Mouse (Mus musculus): ENCODE measurements around the gene Zbtb45. TPM values are rescaled to one million over a fixed set of nuclear protein-coding genes. Genes with fewer than 3 reads are reported as not detected.

Zbtb45 gene
- polyA plus RNA-seq, 1 experiment from 2014 or later = 22.6 TPM

DNA sequence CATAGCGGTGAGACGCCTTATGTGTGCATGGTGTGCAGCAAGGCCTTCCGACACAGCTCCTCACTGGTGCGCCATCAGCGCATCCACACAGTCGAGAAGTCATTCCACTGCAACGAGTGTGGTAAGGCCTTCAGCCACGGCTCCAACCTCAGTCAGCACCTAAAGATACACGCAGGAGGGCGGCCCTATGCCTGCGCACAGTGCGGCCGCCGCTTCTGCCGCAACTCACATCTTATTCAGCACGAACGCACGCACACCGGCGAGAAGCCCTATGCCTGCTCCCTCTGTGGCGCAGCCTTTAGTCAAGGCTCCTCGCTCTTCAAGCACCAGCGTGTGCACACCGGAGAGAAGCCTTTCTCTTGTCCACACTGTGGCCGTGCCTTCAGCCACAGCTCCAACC lies 38.9 kb downstream of the Zbtb45 start:
- Histone ChIP-seq H3K9ac (replicated peaks; ENCODE audit: low read length) (no peak overlapping the region), H3K4me2 (ENCODE audit: low read depth, low read length) (no peak overlapping the region), H3K27me3 (ENCODE audit: control insufficient read depth, insufficient read depth, low read length) (no peaks in the 10 kb centered on the region), H3K4me3 (ENCODE audit: low read depth, low read length) (no peak overlapping the region), H3K4me1 (ENCODE audit: control insufficient read depth, insufficient read depth, low read length) (no peaks in the 10 kb centered on the region; the same call in 1 of the 2 replicates), H3K27ac (replicated peaks; ENCODE audit: low read depth, low read length) (no peak overlapping the region), H3K36me3 (replicated peaks; ENCODE audit: control insufficient read depth, insufficient read depth, low read depth, low read length) (peaks cover 5% of the 10 kb centered on the region), H3K9me3 (replicated peaks; ENCODE audit: control insufficient read depth, low read length) (no peaks in the 10 kb centered on the region)
- DNase-seq (ENCODE audit: low spot score) (no peak), ATAC-seq (replicated peaks; ENCODE audit: insufficient number of reproducible peaks, low FRiP score, low TSS enrichment, low read depth) (no peak)
- 93% methylated on average over 25 of the region's 25 CpGs for WGBS

DNA sequence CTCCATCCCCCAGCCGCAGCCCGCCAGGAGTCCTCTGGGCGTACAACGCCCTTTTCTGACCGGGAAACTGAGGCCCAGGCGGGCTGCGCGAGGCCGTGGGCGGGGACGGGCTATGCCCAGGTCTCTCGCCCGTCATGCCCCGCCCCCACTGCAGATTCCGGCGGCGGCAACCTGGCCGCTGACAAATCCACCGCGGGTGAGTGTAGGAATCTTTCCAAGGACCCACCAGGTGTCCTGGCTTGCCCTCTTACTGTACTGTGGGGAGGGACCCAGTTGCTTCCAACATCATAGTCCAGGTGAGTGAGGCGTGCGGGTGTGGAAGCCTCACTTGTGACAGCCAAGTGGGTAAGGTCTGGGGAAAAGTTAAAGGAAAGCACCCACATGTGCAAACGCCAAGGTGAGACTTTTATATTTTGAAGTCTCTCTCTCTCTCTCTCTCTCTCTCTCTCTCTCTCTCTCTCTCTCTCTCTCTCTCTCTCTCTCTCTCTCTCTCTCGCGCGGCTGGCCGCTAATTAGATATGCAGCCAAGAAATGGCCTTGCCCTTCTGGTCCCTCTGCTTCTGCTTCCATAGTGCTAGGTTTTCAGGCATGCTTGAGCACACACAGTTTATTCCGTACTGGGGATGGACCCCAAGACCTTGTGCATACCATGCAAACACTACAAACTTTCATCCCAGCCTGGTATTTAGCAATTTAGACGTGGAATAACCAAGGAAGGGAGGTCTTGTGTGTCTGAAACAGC lies 43.6 kb downstream of the Zbtb45 start:
- ATAC-seq (replicated peaks; ENCODE audit: insufficient number of reproducible peaks, low FRiP score, low TSS enrichment, low read depth) (peak; percentile 46), DNase-seq (ENCODE audit: low spot score) (peak; percentile 52)
- under 1% methylated on average over 29 of the region's 29 CpGs for WGBS
- Histone ChIP-seq H3K27me3 (ENCODE audit: control insufficient read depth, insufficient read depth, low read length) (no peaks in the 10 kb centered on the region), H3K9me3 (replicated peaks; ENCODE audit: control insufficient read depth, low read length) (no peaks in the 10 kb centered on the region), H3K9ac (replicated peaks; ENCODE audit: low read length) (peak overlapping the region; percentile 90), H3K36me3 (replicated peaks; ENCODE audit: control insufficient read depth, insufficient read depth, low read depth, low read length) (peaks cover 2% of the 10 kb centered on the region), H3K27ac (replicated peaks; ENCODE audit: low read depth, low read length) (peak overlapping the region; percentile 69), H3K4me2 (ENCODE audit: low read depth, low read length) (peak overlapping the region; percentile 87), H3K4me1 (ENCODE audit: control insufficient read depth, insufficient read depth, low read length) (no peaks in the 10 kb centered on the region; the same call in 1 of the 2 replicates), H3K4me3 (ENCODE audit: low read depth, low read length) (peak overlapping the region; percentile 73)

DNA sequence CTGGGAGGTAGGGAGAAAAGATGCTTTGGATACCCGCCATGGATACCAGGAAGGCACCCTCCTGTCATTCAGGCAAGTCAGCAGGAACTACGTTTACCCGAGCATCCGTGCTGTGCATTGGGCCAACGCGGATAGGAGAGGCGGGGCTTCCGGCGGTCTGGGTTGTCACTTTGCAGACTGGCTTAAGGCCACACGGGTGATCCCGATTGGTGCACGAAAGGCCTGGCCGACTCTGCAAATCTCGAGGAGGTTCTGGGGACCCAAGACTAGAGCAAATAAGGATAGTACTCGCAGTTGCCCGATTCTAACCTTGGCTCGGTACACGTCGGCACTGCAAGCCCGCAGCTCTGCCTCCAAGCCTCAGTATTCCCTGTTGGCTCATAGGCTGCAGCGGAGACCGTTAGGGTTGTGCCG lies 44.1 kb downstream of the Zbtb45 start, which contains the start of gene Zfp324:
Zfp324 (plus strand) TSS at position 161 of the 414 bp plus-strand sequence.
- ATAC-seq (replicated peaks; ENCODE audit: insufficient number of reproducible peaks, low FRiP score, low TSS enrichment, low read depth) (peak; percentile 86), DNase-seq (ENCODE audit: low spot score) (peak; percentile 90)
- Histone ChIP-seq H3K27ac (replicated peaks; ENCODE audit: low read depth, low read length) (peak within 1 kb of the TSS; percentile 69), H3K9ac (replicated peaks; ENCODE audit: low read length) (peak within 1 kb of the TSS; percentile 90), H3K4me3 (ENCODE audit: low read depth, low read length) (peak within 1 kb of the TSS; percentile 73), H3K27me3 (ENCODE audit: control insufficient read depth, insufficient read depth, low read length) (no peaks in the 10 kb centered on the region), H3K4me1 (ENCODE audit: control insufficient read depth, insufficient read depth, low read length) (no peaks in the 10 kb centered on the region; the same call in 1 of the 2 replicates), H3K4me2 (ENCODE audit: low read depth, low read length) (peak within 1 kb of the TSS; percentile 87), H3K36me3 (replicated peaks; ENCODE audit: control insufficient read depth, insufficient read depth, low read depth, low read length) (no peaks in the 10 kb centered on the region), H3K9me3 (replicated peaks; ENCODE audit: control insufficient read depth, low read length) (no peaks in the 10 kb centered on the region)
- 0% methylated on average over 23 of the region's 23 CpGs for WGBS

DNA sequence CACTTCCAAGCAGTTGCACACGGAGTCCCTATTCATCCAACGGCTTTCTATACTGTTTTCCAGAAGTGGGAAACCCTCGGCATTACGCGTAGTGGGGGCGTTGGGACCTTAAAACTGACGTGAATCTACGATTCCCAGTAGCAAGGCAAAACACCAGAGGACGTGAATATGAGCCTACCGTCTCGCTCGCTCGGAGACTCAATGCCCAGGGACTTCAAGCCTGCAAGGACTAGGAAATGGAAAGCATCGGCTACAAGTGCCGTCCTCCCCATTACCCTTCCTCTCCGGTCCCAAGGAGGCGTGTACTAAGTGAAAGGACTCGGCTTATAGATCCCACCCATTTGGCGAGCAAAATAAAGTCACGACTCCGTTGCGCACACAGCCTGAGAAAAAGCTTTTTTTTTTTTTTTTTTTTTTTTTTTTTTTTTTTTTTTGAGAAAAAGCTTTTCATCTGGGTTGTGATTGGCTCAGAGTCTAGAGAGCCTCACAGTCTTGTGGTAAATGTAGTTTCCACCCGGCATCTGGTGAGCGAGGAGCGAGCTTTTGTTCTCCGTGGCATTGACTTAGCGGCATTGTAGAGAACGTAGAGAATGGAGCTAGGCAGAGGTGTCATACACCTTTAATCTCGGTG lies 48.2 kb downstream of the Zbtb45 start:
- Histone ChIP-seq H3K9ac (replicated peaks; ENCODE audit: low read length) (peak overlapping the region; percentile 53), H3K4me1 (ENCODE audit: control insufficient read depth, insufficient read depth, low read length) (no peaks in the 10 kb centered on the region; the same call in 1 of the 2 replicates), H3K27me3 (ENCODE audit: control insufficient read depth, insufficient read depth, low read length) (no peaks in the 10 kb centered on the region), H3K4me2 (ENCODE audit: low read depth, low read length) (peak overlapping the region; percentile 49), H3K4me3 (ENCODE audit: low read depth, low read length) (peak overlapping the region; percentile 41), H3K36me3 (replicated peaks; ENCODE audit: control insufficient read depth, insufficient read depth, low read depth, low read length) (no peaks in the 10 kb centered on the region), H3K27ac (replicated peaks; ENCODE audit: low read depth, low read length) (peak overlapping the region; percentile 62; the same call in 1 of the 2 replicates), H3K9me3 (replicated peaks; ENCODE audit: control insufficient read depth, low read length) (no peaks in the 10 kb centered on the region)
- peak; percentile 49 for ATAC-seq (replicated peaks; ENCODE audit: insufficient number of reproducible peaks, low FRiP score, low TSS enrichment, low read depth)
- peak; percentile 86 for DNase-seq (ENCODE audit: low spot score)
- WGBS = 3% methylated on average over 29 of the region's 29 CpGs

DNA sequence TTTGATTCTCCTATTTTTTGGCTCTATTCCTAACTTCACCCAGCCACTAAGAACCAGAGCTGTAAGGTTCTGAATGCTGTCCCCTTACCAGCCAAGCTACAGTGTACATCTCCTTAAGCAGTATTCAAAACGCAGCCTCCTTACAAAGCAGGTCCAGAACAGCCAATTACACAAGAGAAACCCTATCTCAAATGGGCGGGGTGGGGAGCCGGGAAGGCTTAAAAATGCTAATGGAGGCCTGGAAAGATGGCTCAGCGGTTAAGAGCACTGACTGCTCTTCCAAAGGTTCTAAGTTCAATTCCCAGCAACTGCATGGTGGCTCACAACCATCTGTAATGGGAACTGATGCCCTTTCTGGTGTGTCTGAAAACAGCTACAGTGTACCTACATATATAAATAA lies 50.1 kb downstream of the Zbtb45 start:
- WGBS = 19% methylated on average over 4 of the region's 4 CpGs
- Histone ChIP-seq H3K27ac (replicated peaks; ENCODE audit: low read depth, low read length) (no peak overlapping the region), H3K4me1 (ENCODE audit: control insufficient read depth, insufficient read depth, low read length) (no peaks in the 10 kb centered on the region), H3K9ac (replicated peaks; ENCODE audit: low read length) (no peak overlapping the region), H3K36me3 (replicated peaks; ENCODE audit: control insufficient read depth, insufficient read depth, low read depth, low read length) (no peaks in the 10 kb centered on the region), H3K4me3 (ENCODE audit: low read depth, low read length) (no peak overlapping the region), H3K9me3 (replicated peaks; ENCODE audit: control insufficient read depth, low read length) (no peaks in the 10 kb centered on the region), H3K4me2 (ENCODE audit: low read depth, low read length) (no peak overlapping the region), H3K27me3 (ENCODE audit: control insufficient read depth, insufficient read depth, low read length) (no peaks in the 10 kb centered on the region)
- no peak for ATAC-seq (replicated peaks; ENCODE audit: insufficient number of reproducible peaks, low FRiP score, low TSS enrichment, low read depth)
- no peak for DNase-seq (ENCODE audit: low spot score)

DNA sequence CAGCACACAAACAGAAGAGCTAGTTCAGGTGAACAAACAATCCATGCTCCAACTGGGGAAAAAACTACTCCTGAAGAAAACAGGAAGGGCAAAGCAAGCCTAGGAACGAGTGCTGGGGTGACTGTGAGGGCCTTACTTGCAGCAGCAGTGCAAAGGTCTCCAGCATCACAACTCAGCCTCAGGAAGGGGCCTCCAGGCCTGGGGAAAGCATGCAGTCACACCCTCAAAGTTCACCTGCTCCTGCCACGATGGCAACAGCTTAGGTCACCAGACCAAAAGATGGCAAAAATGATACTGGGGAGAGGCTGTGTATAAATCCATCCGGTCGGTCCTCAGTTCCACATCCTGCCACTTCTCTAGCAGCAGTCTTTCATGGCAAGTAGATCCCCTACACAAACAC lies 50.9 kb downstream of the Zbtb45 start:
- DNase-seq (ENCODE audit: low spot score) (no peak), ATAC-seq (replicated peaks; ENCODE audit: insufficient number of reproducible peaks, low FRiP score, low TSS enrichment, low read depth) (no peak)
- Histone ChIP-seq H3K9ac (replicated peaks; ENCODE audit: low read length) (no peak overlapping the region), H3K4me1 (ENCODE audit: control insufficient read depth, insufficient read depth, low read length) (no peaks in the 10 kb centered on the region), H3K4me2 (ENCODE audit: low read depth, low read length) (no peak overlapping the region), H3K36me3 (replicated peaks; ENCODE audit: control insufficient read depth, insufficient read depth, low read depth, low read length) (no peaks in the 10 kb centered on the region), H3K4me3 (ENCODE audit: low read depth, low read length) (no peak overlapping the region), H3K9me3 (replicated peaks; ENCODE audit: control insufficient read depth, low read length) (no peaks in the 10 kb centered on the region), H3K27ac (replicated peaks; ENCODE audit: low read depth, low read length) (no peak overlapping the region), H3K27me3 (ENCODE audit: control insufficient read depth, insufficient read depth, low read length) (no peaks in the 10 kb centered on the region)
- WGBS = 79% methylated on average over 4 of the region's 4 CpGs

DNA sequence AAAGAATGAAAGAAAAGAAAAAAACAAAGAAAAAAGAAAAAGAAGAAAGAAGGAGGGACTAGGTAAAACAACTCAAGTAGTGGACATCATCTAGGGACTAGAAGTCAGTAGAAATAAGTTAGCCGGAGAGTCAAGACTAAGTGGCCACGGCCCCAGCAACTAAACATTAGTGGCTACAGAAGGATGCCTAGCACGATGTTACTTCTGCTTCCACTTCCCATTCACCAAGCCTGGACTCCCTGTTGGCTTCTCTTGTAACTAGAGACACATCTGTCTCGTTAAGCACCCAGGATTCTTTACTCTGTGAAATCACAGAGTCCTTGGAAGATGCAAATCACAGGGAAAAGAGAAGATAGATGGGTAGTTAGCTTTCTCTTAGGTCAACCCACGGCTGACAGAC lies 52.3 kb downstream of the Zbtb45 start:
- DNase-seq (ENCODE audit: low spot score) (no peak), ATAC-seq (replicated peaks; ENCODE audit: insufficient number of reproducible peaks, low FRiP score, low TSS enrichment, low read depth) (no peak)
- Histone ChIP-seq H3K27me3 (ENCODE audit: control insufficient read depth, insufficient read depth, low read length) (no peaks in the 10 kb centered on the region), H3K9me3 (replicated peaks; ENCODE audit: control insufficient read depth, low read length) (no peaks in the 10 kb centered on the region), H3K27ac (replicated peaks; ENCODE audit: low read depth, low read length) (no peak overlapping the region), H3K4me3 (ENCODE audit: low read depth, low read length) (no peak overlapping the region), H3K4me2 (ENCODE audit: low read depth, low read length) (no peak overlapping the region), H3K9ac (replicated peaks; ENCODE audit: low read length) (no peak overlapping the region), H3K36me3 (replicated peaks; ENCODE audit: control insufficient read depth, insufficient read depth, low read depth, low read length) (no peaks in the 10 kb centered on the region), H3K4me1 (ENCODE audit: control insufficient read depth, insufficient read depth, low read length) (no peaks in the 10 kb centered on the region)
- 74% methylated on average over 5 of the region's 5 CpGs for WGBS

DNA sequence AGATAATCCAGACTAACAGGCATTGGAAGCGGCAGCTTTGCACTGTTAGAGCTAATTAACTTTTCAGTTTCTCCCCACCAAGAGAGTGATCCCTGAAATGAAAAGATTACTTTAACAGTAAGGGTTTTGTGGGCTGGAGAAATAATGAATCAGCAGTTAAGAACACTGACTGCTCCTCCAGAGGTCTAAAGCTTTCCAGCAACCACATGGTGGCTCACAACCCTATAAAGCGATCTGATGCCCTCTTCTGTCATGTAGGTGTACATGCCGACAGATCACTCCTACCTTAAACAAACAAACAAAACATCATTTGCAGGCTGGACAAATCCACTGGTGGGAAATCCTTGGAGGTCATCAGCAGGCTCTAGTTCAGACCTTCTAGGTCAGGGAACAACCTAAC lies 54.9 kb downstream of the Zbtb45 start:
- 64% methylated on average over 3 of the region's 3 CpGs for whole genome bisulfite sequencing
- H3K9me3 ChIP-seq (replicated peaks; ENCODE audit: control insufficient read depth, low read length) = no peaks in the 10 kb centered on the region
- ATAC-seq (replicated peaks; ENCODE audit: insufficient number of reproducible peaks, low FRiP score, low TSS enrichment, low read depth) = no peak
- no peak overlapping the region for H3K27ac ChIP-seq (replicated peaks; ENCODE audit: low read depth, low read length)
- no peaks in the 10 kb centered on the region for H3K36me3 ChIP-seq (replicated peaks; ENCODE audit: control insufficient read depth, insufficient read depth, low read depth, low read length)
- H3K27me3 ChIP-seq (ENCODE audit: control insufficient read depth, insufficient read depth, low read length) = no peaks in the 10 kb centered on the region
- no peaks in the 10 kb centered on the region for H3K4me1 ChIP-seq (ENCODE audit: control insufficient read depth, insufficient read depth, low read length)
- no peak for DNase-seq (ENCODE audit: low spot score)
- no peak overlapping the region for H3K9ac ChIP-seq (replicated peaks; ENCODE audit: low read length)
- H3K4me2 ChIP-seq (ENCODE audit: low read depth, low read length) = no peak overlapping the region
- no peak overlapping the region for H3K4me3 ChIP-seq (ENCODE audit: low read depth, low read length)

Data from embryonic facial prominence, embryonic 11.5 days (tissue).